Mouse (Mus musculus) splenic B cell, adult 2 months (primary cell): Measurements from ENCODE around the gene Iqcf6.
"Not testable (repeated sequence)": the region's sequence is repeated elsewhere in the genome, so short reads cannot be mapped to it uniquely, and the experiment has no call there.

Experiments used
- DNase-seq: peaks from one replicate; pipeline ENCODE4 v3.0.0-alpha.2; 2011; ENCODE audit warnings: low read depth, low spot score
- H3K27me3 ChIP-seq: 2 replicates; pipeline ENCODE4 v1.6.1; 2012; ENCODE audit warnings: mild to moderate bottlenecking, low read length, moderate library complexity, mixed read lengths; ENCODE audit not compliant: control insufficient read depth, poor library complexity, insufficient read depth, severe bottlenecking
- H3K36me3 ChIP-seq: 2 replicates; pipeline ENCODE4 v1.6.1; 2012; ENCODE audit warnings: mild to moderate bottlenecking, low read length, moderate library complexity, mixed read lengths; ENCODE audit not compliant: control insufficient read depth, poor library complexity, insufficient read depth, severe bottlenecking

The Iqcf6 gene

DNA sequence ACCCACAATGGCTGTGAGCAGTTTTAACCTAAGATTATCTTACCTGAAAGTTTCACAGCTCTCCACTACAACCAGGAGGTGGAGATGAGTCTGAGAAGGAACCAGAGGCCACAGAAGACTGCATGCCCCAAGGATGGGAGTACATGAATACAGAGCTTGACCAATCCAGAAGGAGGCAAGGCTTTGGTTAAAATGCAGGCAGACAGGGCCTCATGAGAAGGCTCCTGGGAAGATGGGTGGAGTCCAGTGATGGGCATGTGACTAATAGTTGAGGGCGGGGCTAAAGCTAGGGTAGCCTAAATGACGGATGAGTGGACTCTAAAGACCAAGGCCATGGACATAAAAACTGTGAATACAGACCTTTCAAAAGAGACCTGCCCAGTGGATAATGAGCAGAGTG, at the start of gene Iqcf6:
Gene Iqcf6, plus strand, starts transcription at position 301 of the 400 bp plus-strand sequence.
- no peak for DNase-seq
- Histone ChIP-seq H3K27me3 (no peaks in the 10 kb centered on the region), H3K36me3 (no peaks in the 10 kb centered on the region)

DNA sequence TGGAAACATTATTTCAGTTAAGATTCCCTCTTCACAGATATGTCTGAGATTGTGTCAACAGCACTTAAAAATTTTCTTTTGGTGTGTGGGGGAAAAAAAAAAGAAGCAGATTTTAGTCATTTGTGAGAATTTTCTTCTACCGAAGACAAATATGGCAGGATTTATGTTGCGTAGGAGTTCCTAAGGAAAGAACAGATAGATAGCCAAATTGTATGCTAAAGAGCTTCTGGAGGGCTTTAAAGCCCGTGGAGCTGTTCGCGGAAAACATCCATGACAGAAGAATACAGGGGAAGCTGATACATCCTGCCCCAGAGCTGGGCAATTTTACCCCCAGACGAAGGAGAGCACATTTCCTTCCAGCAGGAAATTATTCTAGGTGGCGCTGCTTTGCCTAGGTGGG, 46.4 kb upstream of the Iqcf6 start:
- no peaks in the 10 kb centered on the region for H3K27me3 ChIP-seq
- H3K36me3 ChIP-seq: no peaks in the 10 kb centered on the region
- no peak for DNase-seq

- Histone ChIP-seq H3K27me3 (no peaks in the 10 kb centered on the region), H3K36me3 (no peaks in the 10 kb centered on the region)
- DNase-seq: no peak
Observed at GRCm38 (mm10) chr9:106582552-106582951, 43.8 kb upstream of the Iqcf6 start.

- no peak for DNase-seq
- H3K36me3 ChIP-seq: no peaks in the 10 kb centered on the region
- no peaks in the 10 kb centered on the region for H3K27me3 ChIP-seq
Observed at GRCm38 (mm10) chr9:106592158-106592557, 34.2 kb upstream of the Iqcf6 start.

GRCm38 (mm10) chr9:106595402-106595801, 31.0 kb upstream of the Iqcf6 start:
- not testable (repeated sequence) for DNase-seq, H3K36me3 ChIP-seq, H3K27me3 ChIP-seq

- no peaks in the 10 kb centered on the region for H3K36me3 ChIP-seq
- DNase-seq: no peak
- no peaks in the 10 kb centered on the region for H3K27me3 ChIP-seq
Observed at GRCm38 (mm10) chr9:106595836-106596235, 30.5 kb upstream of the Iqcf6 start.

DNA sequence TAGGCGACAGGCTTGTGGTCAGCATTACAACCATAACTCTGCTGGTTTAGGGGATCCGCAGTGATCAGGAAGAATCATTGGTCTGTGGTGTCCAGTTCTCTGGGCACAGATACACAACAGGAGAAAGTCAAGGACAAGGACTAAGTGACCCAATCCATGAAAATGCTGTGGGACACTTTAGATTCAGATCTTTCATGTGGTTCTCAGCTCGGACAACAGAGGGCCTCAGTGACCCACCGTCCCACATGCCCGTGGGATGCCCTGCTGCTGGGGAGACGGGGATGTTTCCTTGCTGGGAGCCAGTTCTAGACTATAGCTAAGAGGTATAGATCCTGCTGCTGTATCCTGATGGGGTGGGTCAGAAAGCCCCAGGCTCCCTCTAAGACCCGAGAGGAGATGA, 27.9 kb upstream of the Iqcf6 start:
- Histone ChIP-seq H3K36me3 (no peaks in the 10 kb centered on the region), H3K27me3 (no peaks in the 10 kb centered on the region)
- no peak for DNase-seq

DNA sequence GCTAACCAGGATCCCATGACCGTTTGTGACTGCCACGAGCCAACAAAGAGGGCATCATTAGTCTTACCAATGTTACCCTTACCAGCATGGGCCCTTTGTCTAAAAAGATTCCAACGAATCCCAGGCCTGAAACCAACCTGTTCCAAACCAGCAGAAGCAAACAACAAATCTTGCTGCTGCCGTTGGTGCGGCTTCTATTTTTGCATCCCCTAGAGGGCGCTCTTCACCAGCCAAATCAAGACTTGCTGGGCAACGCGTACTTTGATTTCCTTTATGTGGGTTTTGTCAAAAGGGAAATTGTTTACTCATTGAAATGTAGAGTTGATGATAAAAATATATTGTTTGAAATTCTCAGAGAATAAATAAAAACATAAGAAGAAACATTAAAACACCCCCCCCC, 25.8 kb upstream of the Iqcf6 start:
- DNase-seq: peak; percentile 48
- no peaks in the 10 kb centered on the region for H3K36me3 ChIP-seq

DNA sequence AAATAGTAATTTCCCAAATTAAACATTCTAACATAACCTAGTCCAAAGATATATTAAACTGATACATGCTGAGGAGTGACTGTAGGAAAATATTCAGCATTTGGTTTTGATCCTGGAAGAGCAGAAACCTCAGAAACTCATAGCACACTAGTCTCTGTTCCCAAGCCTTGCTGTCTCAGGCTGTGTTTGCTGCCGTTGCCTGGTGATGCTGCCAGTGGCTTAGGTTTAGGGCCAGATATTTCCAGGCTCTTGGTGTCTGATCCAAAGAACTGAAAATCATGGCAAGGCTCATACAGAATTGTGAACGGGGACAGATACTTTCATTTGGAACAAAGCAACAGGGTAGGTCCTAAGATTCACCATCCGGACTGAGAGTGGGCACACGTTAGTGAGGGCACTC, 15.7 kb upstream of the Iqcf6 start:
- Histone ChIP-seq H3K27me3 (no peaks in the 10 kb centered on the region), H3K36me3 (no peaks in the 10 kb centered on the region)
- DNase-seq: no peak

More for the DNA sequence above, 25.8 kb upstream of the Iqcf6 start:
- H3K27me3 ChIP-seq: no peaks in the 10 kb centered on the region

DNA sequence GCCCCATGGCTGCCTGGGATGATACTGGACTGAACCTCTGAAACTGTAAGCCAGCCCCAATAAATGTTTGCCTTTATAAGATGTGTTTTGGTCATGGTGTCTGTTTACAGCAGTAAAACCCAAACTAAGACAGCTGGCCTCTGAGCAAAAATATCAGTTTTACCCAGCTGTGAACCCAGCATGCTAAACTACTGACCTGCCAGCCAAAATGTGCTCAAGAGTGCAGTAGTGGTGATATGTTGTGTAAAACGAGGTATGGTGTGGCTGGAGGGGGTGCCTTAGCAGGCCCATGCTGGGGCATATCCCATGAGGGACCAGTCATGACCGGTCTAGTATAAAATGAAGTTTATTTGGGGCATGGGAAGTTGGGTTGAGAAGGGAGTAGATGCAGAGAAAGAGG, 12.4 kb upstream of the Iqcf6 start:
- Histone ChIP-seq H3K36me3 (no peaks in the 10 kb centered on the region), H3K27me3 (no peaks in the 10 kb centered on the region)
- no peak for DNase-seq

DNA sequence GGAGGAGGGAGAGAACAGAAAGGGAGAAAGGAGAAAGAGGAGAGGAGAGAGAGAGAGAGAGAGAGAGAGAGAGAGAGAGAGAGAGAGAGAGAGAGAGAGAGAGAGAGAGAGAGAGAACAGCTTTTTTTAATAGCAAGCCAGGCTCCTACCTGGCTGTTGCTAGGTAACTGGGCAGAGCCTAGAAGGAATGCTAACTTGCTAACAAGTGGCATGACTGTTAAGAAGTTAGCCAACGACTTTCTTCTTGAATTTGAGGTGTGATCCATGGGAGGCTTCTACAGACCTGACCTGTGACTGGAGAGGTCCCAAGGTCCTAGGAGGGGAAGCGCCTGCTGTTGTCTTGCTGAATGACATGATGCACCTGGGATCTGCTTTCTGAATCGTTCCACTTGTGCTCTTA, 11.8 kb upstream of the Iqcf6 start:
- H3K36me3 ChIP-seq: no peaks in the 10 kb centered on the region
- no peaks in the 10 kb centered on the region for H3K27me3 ChIP-seq
- no peak for DNase-seq

DNA sequence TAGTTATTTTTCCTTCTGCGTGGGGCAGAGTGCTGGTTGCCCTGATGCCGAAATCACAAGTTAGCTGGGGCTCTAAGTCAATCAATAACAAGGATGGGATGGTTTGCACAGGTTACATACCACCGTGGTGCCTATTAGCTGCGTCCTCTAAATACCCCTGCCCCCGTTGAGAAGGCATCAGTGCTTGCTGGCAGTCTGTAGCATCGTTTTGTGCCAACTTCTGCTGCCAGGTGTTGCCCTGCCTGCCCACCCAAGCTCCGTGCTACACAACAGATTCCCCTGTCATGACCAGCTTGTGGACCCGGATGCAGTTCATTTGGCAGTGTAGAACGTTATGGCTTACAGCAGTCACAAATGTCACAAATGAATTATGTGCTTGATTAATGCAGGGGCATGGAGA, 10.1 kb upstream of the Iqcf6 start:
- no peaks in the 10 kb centered on the region for H3K27me3 ChIP-seq
- no peaks in the 10 kb centered on the region for H3K36me3 ChIP-seq
- no peak for DNase-seq

DNA sequence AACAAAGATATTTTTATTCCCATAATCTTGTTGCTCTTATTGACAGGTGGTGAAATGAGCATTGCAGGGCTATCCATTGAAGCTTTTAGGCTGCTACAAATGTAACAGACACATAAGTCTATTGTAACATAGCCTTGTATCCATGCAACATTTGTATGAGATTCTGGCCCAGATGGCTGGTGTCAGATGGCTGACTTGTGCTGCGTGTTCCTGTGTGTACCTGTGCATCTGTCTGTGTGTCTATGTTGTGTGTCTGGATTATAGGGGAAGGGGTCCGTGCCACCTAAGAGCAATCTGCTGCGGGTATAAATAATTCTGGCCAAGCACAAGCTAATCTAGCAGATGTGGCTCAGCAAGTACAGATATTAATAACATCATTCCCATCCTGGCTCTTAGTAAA, 8.9 kb upstream of the Iqcf6 start:
- no peaks in the 10 kb centered on the region for H3K27me3 ChIP-seq
- DNase-seq: no peak
- H3K36me3 ChIP-seq: no peaks in the 10 kb centered on the region

GRCm38 (mm10) chr9:106627796-106628195, 1.4 kb downstream of the Iqcf6 start:
- not testable (repeated sequence) for H3K36me3 ChIP-seq, DNase-seq, H3K27me3 ChIP-seq

- Histone ChIP-seq H3K36me3 (no peaks in the 10 kb centered on the region), H3K27me3 (no peaks in the 10 kb centered on the region)
- DNase-seq: no peak
Observed at GRCm38 (mm10) chr9:106632185-106632584, 5.8 kb downstream of the Iqcf6 start.

GRCm38 (mm10) chr9:106638154-106638553, 11.8 kb downstream of the Iqcf6 start:
- no peaks in the 10 kb centered on the region for H3K27me3 ChIP-seq
- no peaks in the 10 kb centered on the region for H3K36me3 ChIP-seq
- DNase-seq: no peak
